Mouse (Mus musculus): ENCODE measurements around the gene Gramd4. TPM values are rescaled to one million over a fixed set of nuclear protein-coding genes. Genes with fewer than 3 reads are reported as not detected.
A peak's percentile ranks its signal among the peaks of the same experiment; 100 is the strongest.

Gramd4 gene
- polyA plus RNA-seq, 1 experiment from 2014 or later, result 56.8 TPM

GRCm38 (mm10) chr15:86101585-86101984 is 44.1 kb downstream of the Gramd4 start:
- Histone ChIP-seq H3K4me2 (ENCODE audit: low read length) (no peak overlapping the region), H3K9me3 (ENCODE audit: control insufficient read depth, low read length) (no peaks in the 10 kb centered on the region), H3K4me3 (replicated peaks; ENCODE audit: low read length) (no peak overlapping the region), H3K9ac (replicated peaks; ENCODE audit: low read depth, low read length) (no peak overlapping the region), H3K4me1 (replicated peaks; ENCODE audit: control insufficient read depth, insufficient read depth, low read length) (0 out of 2 replicates have a peak, but pooled peaks cover 3% of the 10 kb centered on the region), H3K36me3 (ENCODE audit: control insufficient read depth, insufficient read depth) (peaks cover 8% of the 10 kb centered on the region; the same call in 1 of the 2 replicates), H3K27me3 (replicated peaks; ENCODE audit: control insufficient read depth, insufficient read depth, low read length) (no peaks in the 10 kb centered on the region), H3K27ac (ENCODE audit: low read length) (no peak overlapping the region)
- no peak for ATAC-seq
- WGBS, result 81% methylated on average over 9 of the region's 9 CpGs

GRCm38 (mm10) chr15:86102308-86102707 is 44.8 kb downstream of the Gramd4 start:
- no peak overlapping the region for H3K4me2 ChIP-seq (ENCODE audit: low read length)
- WGBS, result 91% methylated on average over 15 of the region's 15 CpGs
- peaks cover 8% of the 10 kb centered on the region; the same call in 1 of the 2 replicates for H3K36me3 ChIP-seq (ENCODE audit: control insufficient read depth, insufficient read depth)
- no peaks in the 10 kb centered on the region for H3K9me3 ChIP-seq (ENCODE audit: control insufficient read depth, low read length)
- no peak overlapping the region for H3K4me3 ChIP-seq (replicated peaks; ENCODE audit: low read length)
- no peak for ATAC-seq
- no peaks in the 10 kb centered on the region for H3K27me3 ChIP-seq (replicated peaks; ENCODE audit: control insufficient read depth, insufficient read depth, low read length)
- H3K9ac ChIP-seq (replicated peaks; ENCODE audit: low read depth, low read length), result no peak overlapping the region
- H3K4me1 ChIP-seq (replicated peaks; ENCODE audit: control insufficient read depth, insufficient read depth, low read length), result 0 out of 2 replicates have a peak, but pooled peaks cover 3% of the 10 kb centered on the region
- H3K27ac ChIP-seq (ENCODE audit: low read length), result no peak overlapping the region

- H3K27ac ChIP-seq (ENCODE audit: low read length), result no peak overlapping the region
- WGBS, result 94% methylated on average over 19 of the region's 19 CpGs
- H3K4me3 ChIP-seq (replicated peaks; ENCODE audit: low read length), result no peak overlapping the region
- H3K36me3 ChIP-seq (ENCODE audit: control insufficient read depth, insufficient read depth), result peaks cover 5% of the 10 kb centered on the region; the same call in 1 of the 2 replicates
- H3K9me3 ChIP-seq (ENCODE audit: control insufficient read depth, low read length), result no peaks in the 10 kb centered on the region
- no peak overlapping the region for H3K9ac ChIP-seq (replicated peaks; ENCODE audit: low read depth, low read length)
- H3K4me2 ChIP-seq (ENCODE audit: low read length), result no peak overlapping the region
- H3K27me3 ChIP-seq (replicated peaks; ENCODE audit: control insufficient read depth, insufficient read depth, low read length), result no peaks in the 10 kb centered on the region
- ATAC-seq, result no peak
- H3K4me1 ChIP-seq (replicated peaks; ENCODE audit: control insufficient read depth, insufficient read depth, low read length), result peaks cover 4% of the 10 kb centered on the region
These were observed 47.2 kb downstream of the Gramd4 start for GRCm38 (mm10) chr15:86104401-86105344.

- Histone ChIP-seq H3K4me2 (ENCODE audit: low read length) (no peak overlapping the region), H3K27me3 (replicated peaks; ENCODE audit: control insufficient read depth, insufficient read depth, low read length) (no peaks in the 10 kb centered on the region), H3K27ac (ENCODE audit: low read length) (no peak overlapping the region), H3K4me3 (replicated peaks; ENCODE audit: low read length) (no peak overlapping the region), H3K9ac (replicated peaks; ENCODE audit: low read depth, low read length) (no peak overlapping the region), H3K4me1 (replicated peaks; ENCODE audit: control insufficient read depth, insufficient read depth, low read length) (peaks cover 11% of the 10 kb centered on the region), H3K9me3 (ENCODE audit: control insufficient read depth, low read length) (no peaks in the 10 kb centered on the region), H3K36me3 (ENCODE audit: control insufficient read depth, insufficient read depth) (peaks cover 5% of the 10 kb centered on the region; the same call in 1 of the 2 replicates)
- no peak for ATAC-seq
- 92% methylated on average over 7 of the region's 7 CpGs for WGBS
These were observed 47.8 kb downstream of the Gramd4 start for GRCm38 (mm10) chr15:86105345-86105697.

- Histone ChIP-seq H3K4me1 (replicated peaks; ENCODE audit: control insufficient read depth, insufficient read depth, low read length) (peaks cover 13% of the 10 kb centered on the region), H3K27ac (ENCODE audit: low read length) (no peak overlapping the region), H3K36me3 (ENCODE audit: control insufficient read depth, insufficient read depth) (peaks cover 3% of the 10 kb centered on the region; the same call in 1 of the 2 replicates), H3K4me2 (ENCODE audit: low read length) (no peak overlapping the region), H3K4me3 (replicated peaks; ENCODE audit: low read length) (no peak overlapping the region), H3K27me3 (replicated peaks; ENCODE audit: control insufficient read depth, insufficient read depth, low read length) (no peaks in the 10 kb centered on the region), H3K9me3 (ENCODE audit: control insufficient read depth, low read length) (no peaks in the 10 kb centered on the region), H3K9ac (replicated peaks; ENCODE audit: low read depth, low read length) (no peak overlapping the region)
- ATAC-seq, result no peak
- 59% methylated on average over 6 of the region's 6 CpGs for WGBS
These were observed 48.3 kb downstream of the Gramd4 start for GRCm38 (mm10) chr15:86105751-86106150.

GRCm38 (mm10) chr15:86107831-86108471 is 50.5 kb downstream of the Gramd4 start:
- no peaks in the 10 kb centered on the region for H3K27me3 ChIP-seq (replicated peaks; ENCODE audit: control insufficient read depth, insufficient read depth, low read length)
- no peak overlapping the region for H3K4me2 ChIP-seq (ENCODE audit: low read length)
- no peak overlapping the region for H3K9ac ChIP-seq (replicated peaks; ENCODE audit: low read depth, low read length)
- no peaks in the 10 kb centered on the region for H3K9me3 ChIP-seq (ENCODE audit: control insufficient read depth, low read length)
- no peak overlapping the region for H3K4me3 ChIP-seq (replicated peaks; ENCODE audit: low read length)
- 79% methylated on average over 11 of the region's 11 CpGs for WGBS
- ATAC-seq, result no peak
- peaks cover 29% of the 10 kb centered on the region for H3K4me1 ChIP-seq (replicated peaks; ENCODE audit: control insufficient read depth, insufficient read depth, low read length)
- no peaks in the 10 kb centered on the region for H3K36me3 ChIP-seq (ENCODE audit: control insufficient read depth, insufficient read depth)
- H3K27ac ChIP-seq (ENCODE audit: low read length), result no peak overlapping the region

GRCm38 (mm10) chr15:86109245-86109644 is 51.8 kb downstream of the Gramd4 start:
- Histone ChIP-seq H3K4me2 (ENCODE audit: low read length) (no peak overlapping the region), H3K27me3 (replicated peaks; ENCODE audit: control insufficient read depth, insufficient read depth, low read length) (no peaks in the 10 kb centered on the region), H3K9me3 (ENCODE audit: control insufficient read depth, low read length) (no peaks in the 10 kb centered on the region), H3K9ac (replicated peaks; ENCODE audit: low read depth, low read length) (no peak overlapping the region), H3K4me1 (replicated peaks; ENCODE audit: control insufficient read depth, insufficient read depth, low read length) (peaks cover 39% of the 10 kb centered on the region), H3K36me3 (ENCODE audit: control insufficient read depth, insufficient read depth) (no peaks in the 10 kb centered on the region), H3K4me3 (replicated peaks; ENCODE audit: low read length) (no peak overlapping the region), H3K27ac (ENCODE audit: low read length) (no peak overlapping the region)
- no peak for ATAC-seq
- WGBS, result 88% methylated on average over 7 of the region's 7 CpGs

- H3K4me1 ChIP-seq (replicated peaks; ENCODE audit: control insufficient read depth, insufficient read depth, low read length), result peaks cover 39% of the 10 kb centered on the region
- WGBS, result 63% methylated on average over 8 of the region's 8 CpGs
- no peaks in the 10 kb centered on the region for H3K27me3 ChIP-seq (replicated peaks; ENCODE audit: control insufficient read depth, insufficient read depth, low read length)
- no peak overlapping the region for H3K9ac ChIP-seq (replicated peaks; ENCODE audit: low read depth, low read length)
- H3K4me2 ChIP-seq (ENCODE audit: low read length), result no peak overlapping the region
- peak overlapping the region; percentile 32; the same call in 1 of the 2 replicates for H3K27ac ChIP-seq (ENCODE audit: low read length)
- H3K9me3 ChIP-seq (ENCODE audit: control insufficient read depth, low read length), result no peaks in the 10 kb centered on the region
- no peaks in the 10 kb centered on the region for H3K36me3 ChIP-seq (ENCODE audit: control insufficient read depth, insufficient read depth)
- ATAC-seq, result no peak
- H3K4me3 ChIP-seq (replicated peaks; ENCODE audit: low read length), result no peak overlapping the region
These were observed 52.2 kb downstream of the Gramd4 start for GRCm38 (mm10) chr15:86109650-86110211.
